Mouse (Mus musculus) monocyte, adult 5-6 weeks (primary cell): ENCODE measurements around the gene Rex1bd. TPM values are rescaled to one million over a fixed set of nuclear protein-coding genes. Genes with fewer than 3 reads are reported as not detected.

Experiments used
- ATAC-seq: fragments of 153-309, 156-312 bp; replicated peaks from 2 replicates; pipeline ENCODE4 v1.8.0; 2017; ENCODE audit warnings: mild to moderate bottlenecking; ENCODE audit not compliant: low TSS enrichment, insufficient number of reproducible peaks, severe bottlenecking, poor library complexity, low FRiP score
- total RNA-seq: library from RNA; stranded (forward); fragments of 200-1000, 200-491, 200-594 nt; gene quantifications from 3 replicates; pipeline ENCODE4 v1.2.3, GENCODE M21; 2017

Rex1bd gene
- 16.6 to 32.7 TPM (median 26.1 TPM) in 3 replicates for total RNA-seq

GRCm38 (mm10) chr8:70506328-70507026, at the start of gene Rex1bd:
Gene Rex1bd, minus strand, starts transcription at chr8:70506752.
- ATAC-seq: peak; percentile 38

GRCm38 (mm10) chr8:70555079-70555747, 48.7 kb upstream of the Rex1bd start:
- ATAC-seq: no peak

- ATAC-seq: no peak
Measured at GRCm38 (mm10) chr8:70553740-70554139, 47.2 kb upstream of the Rex1bd start.

- no peak for ATAC-seq
Measured at GRCm38 (mm10) chr8:70552836-70553235, 46.3 kb upstream of the Rex1bd start.

GRCm38 (mm10) chr8:70551558-70552161, 45.1 kb upstream of the Rex1bd start:
- ATAC-seq: no peak

- ATAC-seq: no peak
Measured at GRCm38 (mm10) chr8:70549412-70550184, 43.0 kb upstream of the Rex1bd start.

GRCm38 (mm10) chr8:70547762-70548161, 41.2 kb upstream of the Rex1bd start:
- ATAC-seq: no peak

- peak; percentile 12; the same call in 1 of the 2 replicates for ATAC-seq
Measured at GRCm38 (mm10) chr8:70546412-70546811, 39.9 kb upstream of the Rex1bd start.

GRCm38 (mm10) chr8:70544200-70544687, 37.7 kb upstream of the Rex1bd start:
- peak; percentile 70 for ATAC-seq

- ATAC-seq: no peak
Measured at GRCm38 (mm10) chr8:70541081-70541480, 34.5 kb upstream of the Rex1bd start.

GRCm38 (mm10) chr8:70540507-70541071, 34.0 kb upstream of the Rex1bd start:
- no peak for ATAC-seq

GRCm38 (mm10) chr8:70540013-70540506, 33.5 kb upstream of the Rex1bd start:
- ATAC-seq: no peak

GRCm38 (mm10) chr8:70539077-70539813, 32.7 kb upstream of the Rex1bd start, which contains the start of gene Ell:
Gene Ell, plus strand, starts transcription at chr8:70539457.
- peak; percentile 61 for ATAC-seq

- peak; percentile 70 for ATAC-seq
Measured at GRCm38 (mm10) chr8:70538633-70539076, 32.1 kb upstream of the Rex1bd start.

GRCm38 (mm10) chr8:70538024-70538579, 31.6 kb upstream of the Rex1bd start:
- ATAC-seq: peak; percentile 49

- ATAC-seq: no peak
Measured at GRCm38 (mm10) chr8:70535701-70536100, 29.1 kb upstream of the Rex1bd start.

GRCm38 (mm10) chr8:70535221-70535620, 28.7 kb upstream of the Rex1bd start:
- ATAC-seq: no peak
